Mouse (Mus musculus) liver, embryonic 11.5 days (tissue): Measurements from ENCODE around the gene Asb14. TPM values are rescaled to one million over a fixed set of nuclear protein-coding genes. Genes with fewer than 3 reads are reported as not detected.

ENCODE experiments used
- polyA plus RNA-seq: library from polyadenylated mRNA; unstranded; fragments of >200 nt; fragmentation: Nextera tagmentation; extraction: Ambion mirVana; gene quantifications from 2 replicates; pipeline ENCODE4 v1.2.1, GENCODE M21; 2014

Gene Asb14
- polyA plus RNA-seq, 1 experiment from 2014 or later: not detected

Other genes with a start within 250 kb of the Asb14 start
- 15.1 and 16.7 TPM in 2 replicates for gene Pde12, start 224.7 kb upstream of the Asb14 start, polyA plus RNA-seq
- gene Dnah12, start 201.3 kb upstream of the Asb14 start, polyA plus RNA-seq: 0.07 and 0.09 TPM in 2 replicates
- gene Appl1, start 76.7 kb downstream of the Asb14 start, polyA plus RNA-seq: 13.3 and 14.2 TPM in 2 replicates
- 18.0 and 22.0 TPM in 2 replicates for gene Hesx1, start 99.9 kb downstream of the Asb14 start, polyA plus RNA-seq
- 0.69 and 0.80 TPM in 2 replicates for gene Il17rd, start 144.4 kb downstream of the Asb14 start, polyA plus RNA-seq
- gene Arhgef3, start 220.3 kb downstream of the Asb14 start, polyA plus RNA-seq: 6.4 and 6.8 TPM in 2 replicates